Mouse (Mus musculus): ENCODE measurements at regions not wholly inside any gene's neighbourhood (a gene's known extent, or its start where the extent isn't known, plus 50 kb on each side); places are given as distances from the start of the nearest gene placed in this dataset.

- TF ChIP-seq POLR2A (IDR thresholded peaks at IDR 0.05; ENCODE audit: low read depth, low read length): no peak
- no peak for TF ChIP-seq CTCF (IDR thresholded peaks at IDR 0.05; ENCODE audit: extremely low read depth, insufficient read length, insufficient replicate concordance, low read depth, low read length)
Observed at GRCm38 (mm10) chr1:120911962-120912670, 309.9 kb downstream of the En1 start.

Data from small intestine, adult 2 months (tissue).